Mouse (Mus musculus) kidney, embryonic 16.5 days (tissue): ENCODE data around the gene Parva. TPM values are rescaled to one million over a fixed set of nuclear protein-coding genes. Genes with fewer than 3 reads are reported as not detected.

ENCODE experiments used
- ATAC-seq: fragments of 200-750 bp; cut with Nextera tagmentation; 2 replicates; pipeline ENCODE4 v1.8.0; 2017; ENCODE audit warnings: moderate TSS enrichment; ENCODE audit not compliant: low FRiP score, low TSS enrichment
- H3K27ac ChIP-seq: fragments of 300-500 bp; sonication (generic); 2 replicates; pipeline ENCODE4 v1.5.1; 2014; ENCODE audit warnings: low read length
- H3K27me3 ChIP-seq: fragments of 300-500 bp; sonication (generic); 2 replicates; pipeline ENCODE4 v1.6.1; 2014; ENCODE audit warnings: low read length, control low read depth, mixed read lengths; ENCODE audit not compliant: insufficient read depth
- H3K36me3 ChIP-seq: fragments of 300-500 bp; sonication (generic); 2 replicates; pipeline ENCODE4 v1.6.1; 2014; ENCODE audit warnings: low read length, control low read depth, mixed read lengths; ENCODE audit not compliant: insufficient read depth
- H3K4me1 ChIP-seq: fragments of 300-500 bp; sonication (generic); 2 replicates; pipeline ENCODE4 v1.6.1; 2014; ENCODE audit warnings: low read length, control low read depth, mixed read lengths; ENCODE audit not compliant: insufficient read depth
- H3K4me2 ChIP-seq: fragments of 300-500 bp; sonication (generic); replicated peaks from 2 replicates; pipeline ENCODE4 v1.6.1; 2014; ENCODE audit warnings: low read depth, low read length
- H3K4me3 ChIP-seq: fragments of 300-500 bp; sonication (generic); 2 replicates; pipeline ENCODE4 v1.5.1; 2014; ENCODE audit warnings: mild to moderate bottlenecking, low read length
- H3K9ac ChIP-seq: fragments of 300-500 bp; sonication (generic); replicated peaks from 2 replicates; pipeline ENCODE4 v1.6.1; 2014; ENCODE audit warnings: low read length
- H3K9me3 ChIP-seq: fragments of 300-500 bp; sonication (generic); 2 replicates; pipeline ENCODE4 v1.6.1; 2016; ENCODE audit warnings: low read length, control low read depth
- WGBS: fragments of 180-500 bp; shearing (Covaris S2); extraction: QIAGEN DNeasy Blood & Tissue Kit; methylation state at CpG from one replicate; pipeline ENCODE4 v1.1.7; 2014; 5-methylcytosine and 5-hydroxymethylcytosine counted together
- polyA plus RNA-seq: library from polyadenylated mRNA; unstranded; fragments of >200 nt; fragmentation: Nextera tagmentation; extraction: Ambion mirVana; gene quantifications from 2 replicates; pipeline ENCODE4 v1.2.1, GENCODE M21; 2015

The Parva gene
- polyA plus RNA-seq, 1 experiment from 2014 or later: 120 TPM

DNA sequence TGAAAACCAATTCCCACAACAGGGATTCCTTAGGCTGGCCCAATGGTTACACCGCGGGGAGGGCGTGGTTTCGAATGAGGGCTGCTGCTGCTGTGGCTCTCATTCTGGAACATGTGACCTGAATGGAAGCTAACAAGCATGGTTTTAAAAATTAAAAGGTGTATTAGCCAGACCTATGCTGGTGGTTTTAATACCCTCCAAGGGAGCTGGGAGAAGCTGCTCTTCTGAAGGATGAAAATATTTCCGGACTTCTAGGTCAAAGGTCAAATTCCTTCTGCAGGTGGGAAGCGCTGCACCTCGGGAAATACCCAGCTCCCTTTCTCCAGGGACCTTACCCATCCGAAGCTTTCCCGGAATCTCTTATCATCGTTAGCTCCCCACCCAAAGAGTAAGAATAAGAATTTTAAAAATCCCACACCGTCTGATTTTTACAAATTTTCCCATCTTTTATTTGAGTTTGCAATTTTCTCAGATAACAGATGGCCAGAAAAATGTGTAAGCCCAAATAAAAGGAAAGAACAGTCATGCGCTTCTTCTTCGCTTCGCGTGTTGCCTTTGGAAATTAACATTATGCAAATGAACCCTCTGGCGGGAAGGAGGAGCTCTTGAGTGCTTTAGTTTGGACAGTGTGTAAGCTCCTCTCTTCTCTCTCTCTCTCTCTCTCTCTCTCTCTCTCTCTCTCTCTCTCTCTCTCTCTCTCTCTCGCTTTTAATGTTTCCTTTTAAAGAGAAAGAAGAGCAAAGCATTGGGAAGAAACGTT lies 74.9 kb downstream of the Parva start:
- 32% methylated on average over 18 of the region's 18 CpGs for WGBS
- ATAC-seq: no peak
- Histone ChIP-seq H3K4me3 (no peak overlapping the region), H3K4me2 (no peak overlapping the region), H3K4me1 (peaks cover 63% of the 10 kb centered on the region), H3K27ac (peak overlapping the region; percentile 31; the same call in 1 of the 2 replicates), H3K9ac (no peak overlapping the region), H3K27me3 (no peaks in the 10 kb centered on the region), H3K36me3 (no peaks in the 10 kb centered on the region), H3K9me3 (no peaks in the 10 kb centered on the region)

DNA sequence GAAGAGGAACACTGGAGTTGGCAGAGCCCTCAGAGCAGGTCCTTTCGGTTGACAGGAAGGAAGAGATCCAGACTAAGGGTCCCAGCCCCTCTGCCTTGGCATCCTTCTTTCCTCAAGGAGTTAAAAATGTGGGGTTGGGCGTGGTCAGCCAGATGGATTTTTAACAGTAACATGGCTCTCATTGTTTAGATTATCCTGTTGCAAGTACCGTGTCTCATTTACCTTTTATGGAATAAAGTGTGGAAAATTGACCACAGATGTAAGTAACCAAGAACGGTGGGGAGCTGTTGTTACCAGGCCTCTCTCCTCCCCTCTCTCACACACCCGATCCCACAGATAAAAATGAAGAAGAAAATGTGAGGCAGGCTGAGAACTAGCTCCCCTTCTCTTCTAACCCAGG lies 75.5 kb downstream of the Parva start:
- no peak for ATAC-seq
- Histone ChIP-seq H3K9me3 (no peaks in the 10 kb centered on the region), H3K27me3 (no peaks in the 10 kb centered on the region), H3K4me2 (no peak overlapping the region), H3K4me3 (no peak overlapping the region), H3K9ac (no peak overlapping the region), H3K4me1 (peaks cover 61% of the 10 kb centered on the region), H3K36me3 (no peaks in the 10 kb centered on the region), H3K27ac (peak overlapping the region; percentile 72)
- WGBS: 31% methylated on average over 5 of the region's 5 CpGs

DNA sequence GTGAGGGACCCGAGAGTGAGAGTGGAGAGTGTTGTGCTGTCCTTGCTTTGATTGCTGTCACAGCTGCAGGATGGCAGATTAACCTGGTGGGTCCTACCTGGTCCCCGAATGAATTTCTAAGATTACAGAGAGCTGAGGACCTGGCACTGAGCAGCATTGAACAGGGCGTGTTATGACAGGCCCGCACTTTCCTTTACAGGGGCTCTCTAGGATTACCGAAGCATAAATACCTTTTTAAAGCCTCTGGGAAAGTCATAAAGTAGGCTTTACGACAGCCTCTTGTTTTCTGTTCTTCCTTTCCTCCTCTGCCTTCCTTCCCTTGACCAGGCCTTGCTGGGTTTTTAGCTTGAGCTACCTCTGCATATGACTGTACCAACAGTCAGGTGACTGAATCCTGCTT lies 76.1 kb downstream of the Parva start:
- Histone ChIP-seq H3K9me3 (no peaks in the 10 kb centered on the region), H3K4me1 (peaks cover 58% of the 10 kb centered on the region), H3K4me2 (no peak overlapping the region), H3K4me3 (no peak overlapping the region), H3K27ac (peak overlapping the region; percentile 72), H3K27me3 (no peaks in the 10 kb centered on the region), H3K9ac (no peak overlapping the region), H3K36me3 (no peaks in the 10 kb centered on the region)
- WGBS: 32% methylated on average over 6 of the region's 6 CpGs
- no peak for ATAC-seq

DNA sequence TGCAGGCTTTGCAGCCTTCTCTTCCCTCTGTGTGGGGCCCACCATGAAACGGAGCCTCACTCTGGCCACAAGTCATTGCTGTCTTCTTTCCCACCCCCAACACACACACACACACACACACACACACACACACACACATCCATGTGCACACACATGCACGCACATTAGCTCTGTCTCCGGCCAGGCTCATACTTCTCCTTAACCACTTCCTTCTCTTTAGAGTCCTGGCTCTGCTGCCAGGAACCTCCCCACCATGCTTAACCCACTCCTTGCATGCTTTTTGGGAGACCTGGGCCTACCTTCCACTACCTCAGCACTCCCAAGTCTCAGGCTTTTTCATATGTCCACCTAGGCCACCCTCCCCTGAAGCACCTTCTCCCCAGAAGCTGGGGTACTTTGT lies 76.6 kb downstream of the Parva start:
- Histone ChIP-seq H3K27ac (peak overlapping the region; percentile 72; the same call in 1 of the 2 replicates), H3K4me1 (peaks cover 58% of the 10 kb centered on the region), H3K9ac (no peak overlapping the region), H3K9me3 (no peaks in the 10 kb centered on the region), H3K4me3 (no peak overlapping the region), H3K36me3 (no peaks in the 10 kb centered on the region), H3K4me2 (no peak overlapping the region), H3K27me3 (no peaks in the 10 kb centered on the region)
- 61% methylated on average over 3 of the region's 3 CpGs for WGBS
- no peak for ATAC-seq

DNA sequence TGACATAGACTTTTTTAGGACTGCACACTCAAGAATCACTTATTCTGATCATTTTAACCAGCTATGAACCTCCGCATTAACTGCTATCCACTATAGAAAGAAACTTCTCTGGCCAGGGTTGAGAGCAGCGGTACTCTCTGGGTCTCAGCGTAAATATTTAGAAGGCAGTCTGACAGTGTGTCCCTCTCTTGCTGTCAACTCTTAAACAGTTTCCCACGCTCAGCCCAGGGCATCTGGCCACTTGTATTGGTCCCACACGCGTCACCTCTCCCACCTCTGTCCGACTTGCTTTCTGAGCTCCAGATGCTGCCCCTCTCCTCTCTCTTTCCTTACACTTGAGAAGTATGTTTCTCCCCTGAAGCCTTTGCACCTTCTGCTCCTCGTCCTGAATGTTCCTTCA lies 81.8 kb downstream of the Parva start:
- Histone ChIP-seq H3K9me3 (no peaks in the 10 kb centered on the region), H3K36me3 (no peaks in the 10 kb centered on the region), H3K27me3 (no peaks in the 10 kb centered on the region), H3K4me3 (no peak overlapping the region), H3K27ac (0 out of 2 replicates have a peak overlapping the region, but pooled peaks have one; percentile 45), H3K4me1 (peaks cover 46% of the 10 kb centered on the region), H3K4me2 (no peak overlapping the region), H3K9ac (no peak overlapping the region)
- WGBS: 70% methylated on average over 8 of the region's 8 CpGs
- ATAC-seq: no peak

DNA sequence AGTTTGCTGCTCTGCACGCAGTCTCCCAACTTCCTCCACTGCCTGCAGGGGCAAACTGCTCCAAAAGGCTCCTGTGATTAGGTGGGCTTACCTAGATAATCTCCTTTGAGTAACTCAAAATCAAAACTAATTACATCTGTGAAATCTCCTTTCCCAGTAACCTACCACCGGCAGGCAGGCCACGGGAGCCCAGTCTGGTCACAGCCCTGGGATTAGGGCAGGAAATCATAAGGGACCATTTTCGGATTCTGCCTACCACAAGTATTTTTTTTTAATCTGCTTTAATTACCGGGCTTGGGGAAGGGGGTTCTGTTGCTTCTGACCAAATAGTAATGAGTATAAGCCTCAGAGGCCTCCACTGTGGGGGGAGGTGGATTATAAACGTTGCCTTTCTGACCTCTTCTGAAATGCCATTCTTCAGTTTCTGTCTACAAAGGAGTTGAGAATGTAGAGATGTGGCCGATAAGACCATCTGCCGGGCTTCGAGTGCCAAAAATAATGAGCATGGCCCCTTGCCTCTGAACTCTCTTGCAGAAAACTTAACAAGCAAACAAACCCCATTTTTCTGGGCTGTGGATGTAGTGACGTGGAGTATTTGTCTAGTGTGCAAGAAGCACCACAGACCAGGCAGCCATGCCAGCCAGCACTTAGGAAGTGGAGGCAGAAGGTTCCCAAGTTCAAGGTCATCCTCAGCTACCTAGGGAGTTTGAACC lies 83.2 kb downstream of the Parva start:
- no peak overlapping the region for H3K4me3 ChIP-seq
- no peaks in the 10 kb centered on the region for H3K27me3 ChIP-seq
- H3K9ac ChIP-seq: no peak overlapping the region
- WGBS: 32% methylated on average over 10 of the region's 10 CpGs
- peaks cover 55% of the 10 kb centered on the region for H3K4me1 ChIP-seq
- H3K27ac ChIP-seq: peak overlapping the region; percentile 45; the same call in 1 of the 2 replicates
- H3K4me2 ChIP-seq: no peak overlapping the region
- no peak for ATAC-seq
- H3K9me3 ChIP-seq: no peaks in the 10 kb centered on the region
- no peaks in the 10 kb centered on the region for H3K36me3 ChIP-seq

DNA sequence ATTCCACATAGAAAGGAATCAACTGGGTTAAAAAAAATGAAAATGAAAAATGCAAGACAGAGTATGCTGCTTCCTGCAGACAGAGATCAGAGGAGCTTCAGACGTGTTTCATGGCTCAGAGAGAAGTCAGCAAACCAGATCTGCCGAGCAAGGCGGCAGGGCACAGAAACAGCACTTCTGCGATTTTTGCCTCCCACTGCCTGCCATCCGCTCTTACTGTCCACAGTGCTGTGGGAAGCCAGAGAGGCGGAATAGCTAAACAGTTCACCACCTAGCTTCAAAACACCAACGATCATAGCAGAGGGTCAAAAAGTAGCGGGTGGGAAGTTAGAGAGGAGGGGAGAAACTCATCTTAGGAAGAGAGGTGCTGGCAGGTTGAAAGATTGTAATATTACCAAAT lies 84.0 kb downstream of the Parva start:
- Histone ChIP-seq H3K4me2 (no peak overlapping the region), H3K36me3 (no peaks in the 10 kb centered on the region), H3K9ac (no peak overlapping the region; the same call in 1 of the 2 replicates), H3K9me3 (no peaks in the 10 kb centered on the region), H3K27ac (peak overlapping the region; percentile 36), H3K27me3 (no peaks in the 10 kb centered on the region), H3K4me1 (peaks cover 59% of the 10 kb centered on the region), H3K4me3 (no peak overlapping the region)
- ATAC-seq: no peak
- WGBS: 47% methylated on average over 8 of the region's 8 CpGs

DNA sequence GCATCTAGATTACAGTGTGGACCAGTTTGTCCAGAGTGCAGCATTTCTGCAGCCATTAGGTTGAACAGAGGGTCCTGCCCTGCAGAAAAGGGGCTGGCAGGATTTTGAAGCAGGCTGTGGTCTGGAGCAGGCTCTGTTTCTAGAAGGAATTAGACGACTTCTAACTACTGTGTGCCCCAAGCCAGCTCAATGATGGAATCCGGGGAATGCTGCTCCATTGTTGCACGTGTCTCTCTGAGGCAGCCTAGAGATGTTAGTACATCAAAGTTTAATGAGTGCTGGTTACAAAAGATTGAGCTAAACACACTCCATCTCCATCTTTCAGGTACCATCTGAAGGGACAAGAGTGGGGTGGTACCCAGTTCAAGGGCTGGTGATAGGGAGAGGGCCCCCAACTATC lies 85.0 kb downstream of the Parva start:
- Histone ChIP-seq H3K4me3 (no peak overlapping the region), H3K27me3 (no peaks in the 10 kb centered on the region), H3K9ac (no peak overlapping the region), H3K4me2 (no peak overlapping the region), H3K4me1 (peaks cover 59% of the 10 kb centered on the region), H3K9me3 (no peaks in the 10 kb centered on the region), H3K36me3 (no peaks in the 10 kb centered on the region), H3K27ac (no peak overlapping the region)
- no peak; the same call in 1 of the 2 replicates for ATAC-seq
- 53% methylated on average over 3 of the region's 3 CpGs for WGBS

DNA sequence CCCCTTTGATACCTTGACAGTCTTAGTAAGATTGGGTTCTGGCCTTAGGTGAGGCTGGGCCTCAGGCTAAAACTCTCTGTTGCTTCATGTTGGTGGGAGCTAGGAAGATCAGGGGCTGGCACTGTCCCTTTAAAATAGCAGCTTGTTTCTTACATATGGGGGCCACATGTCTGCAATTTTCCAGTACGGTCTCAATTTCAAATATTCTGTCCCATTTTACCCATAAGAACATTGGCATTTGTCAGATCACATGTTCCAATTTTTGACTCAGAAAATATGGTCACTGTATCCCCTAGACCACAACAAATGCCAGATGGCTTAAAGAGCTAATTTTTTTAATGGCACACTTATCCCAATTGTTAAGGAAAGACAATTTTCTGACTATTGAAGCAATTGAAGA lies 85.6 kb downstream of the Parva start:
- Histone ChIP-seq H3K36me3 (no peaks in the 10 kb centered on the region), H3K27ac (no peak overlapping the region), H3K4me1 (peaks cover 54% of the 10 kb centered on the region), H3K4me3 (no peak overlapping the region), H3K9me3 (no peaks in the 10 kb centered on the region), H3K4me2 (no peak overlapping the region), H3K9ac (no peak overlapping the region), H3K27me3 (no peaks in the 10 kb centered on the region)
- WGBS: 90% methylated on average over 1 of the region's 1 CpGs
- no peak for ATAC-seq

DNA sequence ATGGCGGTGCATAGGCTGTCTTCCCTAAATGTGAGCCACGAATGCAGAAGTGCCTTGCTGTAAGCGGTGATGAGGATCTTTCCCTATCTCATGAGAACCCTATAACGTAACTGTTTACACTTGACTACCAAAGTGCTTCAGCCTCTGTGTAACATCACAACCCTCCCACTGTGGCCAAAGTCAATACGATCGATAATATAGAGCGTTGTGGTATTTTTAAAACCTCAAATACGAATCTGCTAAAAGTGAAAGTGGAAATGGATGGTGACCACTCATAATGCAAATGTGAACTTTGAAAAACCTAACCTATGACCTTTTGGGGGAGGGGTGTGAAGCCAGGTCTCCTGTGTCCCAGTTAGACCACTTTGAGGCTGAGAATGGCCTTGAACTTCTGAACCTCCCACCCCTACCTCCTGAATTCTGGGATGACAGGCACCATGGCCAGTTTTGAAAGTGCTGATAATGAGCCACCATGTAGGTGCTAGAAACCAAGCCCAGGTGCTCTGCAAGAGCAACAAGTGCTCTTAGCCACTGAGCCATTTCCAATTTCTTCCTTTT lies 87.4 kb downstream of the Parva start:
- no peaks in the 10 kb centered on the region for H3K36me3 ChIP-seq
- WGBS: 86% methylated on average over 8 of the region's 8 CpGs
- no peak overlapping the region for H3K27ac ChIP-seq
- ATAC-seq: no peak
- peaks cover 41% of the 10 kb centered on the region for H3K4me1 ChIP-seq
- H3K9me3 ChIP-seq: no peaks in the 10 kb centered on the region
- no peak overlapping the region for H3K4me3 ChIP-seq
- no peaks in the 10 kb centered on the region for H3K27me3 ChIP-seq
- H3K4me2 ChIP-seq: no peak overlapping the region
- H3K9ac ChIP-seq: no peak overlapping the region
